11 mouse cellular contexts compared by ENCODE assay signal in genomic region chr8:10439595-10440453, GRCm38 (mm10).
DNase-seq lines count a peak whose midpoint lies in the region; ATAC-seq and TF ChIP-seq lines count a peak whose summit lies in the region.
"Had no signal": no experiment of that assay in that cellular context is flagged by ENCODE, and none has a peak within 500 bp of the region (broad histone marks: within the 10 kb centered on the region; RNA-seq: fewer than 3 reads in every experiment).

No protein-coding gene starts in this region.

- no peak for TF ChIP-seq POLR2A in liver, adult 2 months (IDR thresholded peaks at IDR 0.05; ENCODE audit: extremely low read depth, insufficient read depth, low read length)

- 44% methylated on average over 16 of the region's 16 CpGs for WGBS in liver, adult 2 months
- 50% methylated on average over 16 of the region's 16 CpGs for WGBS in liver, postnatal 0 days (ENCODE audit: insufficient replicate concordance)
- 63% methylated on average over 16 of the region's 16 CpGs for whole genome bisulfite sequencing in intestine, postnatal 0 days

- peak; percentile 11 for DNase-seq in embryo, embryonic 11.5 days (ENCODE audit: low read depth, low spot score)
- no peak for DNase-seq in embryo, embryonic 10 days (ENCODE audit: low spot score)
- DNase-seq in liver, adult 2 months (ENCODE audit: extremely low read depth, low read depth, low spot score): peak; percentile 89
- DNase-seq in liver: no peak
- peak; percentile 80 for DNase-seq in fat pad, adult 2 months (ENCODE audit: extremely low read depth, low read depth, low spot score)
- peak; percentile 51 for DNase-seq in liver, postnatal 0 days
- DNase-seq in right cerebral cortex, adult 18-20 months: no peak
- DNase-seq: cerebellum, adult 2 months had no signal

- H3K4me2 ChIP-seq in liver, postnatal 0 days (ENCODE audit: low read depth, low read length): peak overlapping the region; percentile 13; the same call in 1 of the 2 replicates
- H3K4me2 ChIP-seq in intestine, postnatal 0 days (replicated peaks; ENCODE audit: low read depth): no peak overlapping the region
- H3K4me2 ChIP-seq: embryonic facial prominence, embryonic 12.5 days had no signal

- H3K27me3 ChIP-seq in liver, adult 2 months (ENCODE audit: control insufficient read depth, insufficient read depth, low read length): no peaks in the 10 kb centered on the region
- no peaks in the 10 kb centered on the region for H3K27me3 ChIP-seq in liver, postnatal 0 days (ENCODE audit: insufficient read depth, low read length)
- H3K27me3 ChIP-seq in intestine, postnatal 0 days (replicated peaks; ENCODE audit: control insufficient read depth, insufficient read depth, low read length): no peaks in the 10 kb centered on the region
- H3K27me3 ChIP-seq: embryonic facial prominence, embryonic 12.5 days had no signal

- no peak overlapping the region for H3K27ac ChIP-seq in liver, adult 2 months (replicated peaks; ENCODE audit: insufficient read depth, low read depth, low read length)
- H3K27ac ChIP-seq in liver, postnatal 0 days (ENCODE audit: low read depth): peak overlapping the region; percentile 77
- H3K27ac ChIP-seq in intestine, postnatal 0 days (ENCODE audit: low read depth, low read length): no peak overlapping the region
- H3K27ac ChIP-seq: embryonic facial prominence, embryonic 12.5 days had no signal

- TF ChIP-seq EP300 in liver, postnatal 0 days (IDR thresholded peaks at IDR 0.05; ENCODE audit: low read depth): peak; percentile 75

- peaks cover 2% of the 10 kb centered on the region; the same call in 1 of the 2 replicates for H3K4me1 ChIP-seq in liver, adult 2 months (ENCODE audit: control insufficient read depth, insufficient read depth, low read length)
- 0 out of 2 replicates have a peak, but pooled peaks cover 2% of the 10 kb centered on the region for H3K4me1 ChIP-seq in liver, postnatal 0 days (ENCODE audit: insufficient read depth)
- no peaks in the 10 kb centered on the region for H3K4me1 ChIP-seq in intestine, postnatal 0 days (replicated peaks; ENCODE audit: control insufficient read depth, insufficient read depth, low read length)

- H3K36me3 ChIP-seq in liver, adult 2 months (ENCODE audit: control insufficient read depth, insufficient read depth, low read length): no peaks in the 10 kb centered on the region
- no peaks in the 10 kb centered on the region for H3K36me3 ChIP-seq in liver, postnatal 0 days (replicated peaks; ENCODE audit: insufficient read depth, low read length)
- H3K36me3 ChIP-seq in intestine, postnatal 0 days (ENCODE audit: control insufficient read depth, insufficient read depth): no peaks in the 10 kb centered on the region
- H3K36me3 ChIP-seq: embryonic facial prominence, embryonic 12.5 days had no signal

- no peaks in the 10 kb centered on the region for H3K9me3 ChIP-seq in liver, postnatal 0 days (ENCODE audit: low read length)
- no peaks in the 10 kb centered on the region for H3K9me3 ChIP-seq in intestine, postnatal 0 days (ENCODE audit: control insufficient read depth)
- H3K9me3 ChIP-seq: embryonic facial prominence, embryonic 12.5 days had no signal

- no peak for TF ChIP-seq CTCF in liver, adult 2 months (IDR thresholded peaks at IDR 0.05; ENCODE audit: low read depth, low read length)
- no peak for TF ChIP-seq CTCF in liver, postnatal 0 days (IDR thresholded peaks at IDR 0.05; ENCODE audit: low read depth)
- TF ChIP-seq CTCF in intestine, postnatal 0 days (IDR thresholded peaks at IDR 0.05; ENCODE audit: low read depth): no peak

- no peak overlapping the region for H3K4me3 ChIP-seq in liver, adult 2 months (ENCODE audit: insufficient read depth, low read depth, low read length)
- no peak overlapping the region for H3K4me3 ChIP-seq in liver, postnatal 0 days (ENCODE audit: low read depth, low read length)
- H3K4me3 ChIP-seq in intestine, postnatal 0 days (ENCODE audit: low read depth, low read length): no peak overlapping the region
- H3K4me3 ChIP-seq: embryonic facial prominence, embryonic 12.5 days; myocyte had no signal

- H3K79me2 ChIP-seq in liver, adult 2 months (ENCODE audit: control insufficient read depth, insufficient read depth, low read length): no peaks in the 10 kb centered on the region

- H3K9ac ChIP-seq in liver, adult 2 months (ENCODE audit: low read depth, low read length): no peak overlapping the region
- H3K9ac ChIP-seq in liver, postnatal 0 days (replicated peaks): no peak overlapping the region; the same call in 1 of the 2 replicates
- H3K9ac ChIP-seq in intestine, postnatal 0 days (ENCODE audit: low read depth, low read length): no peak overlapping the region
- H3K9ac ChIP-seq: embryonic facial prominence, embryonic 12.5 days had no signal

- ATAC-seq in liver, postnatal 0 days: peak; percentile 73
- no peak for ATAC-seq in intestine, postnatal 0 days

Comparison
In these comparisons a context has a peak if more than half of its experiments do, and no peak if none do; other contexts are left out.
1. DNase-seq: peak in embryo, embryonic 11.5 days (single experiment), liver, adult 2 months (single experiment), fat pad, adult 2 months (single experiment) and liver, postnatal 0 days (single experiment); none in embryo, embryonic 10 days (single experiment), liver (single experiment) and right cerebral cortex, adult 18-20 months (single experiment).